Mouse (Mus musculus) thymus, adult 2 months (tissue): ENCODE results near the gene Fbxo47.

Experiments
- CTCF ChIP-seq: fragments of 200-500 bp; IDR thresholded peaks from 2 replicates; pipeline ENCODE4 v1.5.1; 2012; ENCODE audit warnings: mild to moderate bottlenecking, control low read depth, low read length, moderate library complexity, borderline replicate concordance; ENCODE audit not compliant: control insufficient read depth, poor library complexity, insufficient read depth; ENCODE audit errors: extremely low read depth
- POLR2A ChIP-seq: fragments of 200-500 bp; IDR thresholded peaks from 2 replicates; pipeline ENCODE4 v1.6.1; 2012; ENCODE audit warnings: mild to moderate bottlenecking, low read length, control low read depth, moderate library complexity; ENCODE audit not compliant: control insufficient read depth, poor library complexity, insufficient read depth; ENCODE audit errors: extremely low read depth

DNA sequence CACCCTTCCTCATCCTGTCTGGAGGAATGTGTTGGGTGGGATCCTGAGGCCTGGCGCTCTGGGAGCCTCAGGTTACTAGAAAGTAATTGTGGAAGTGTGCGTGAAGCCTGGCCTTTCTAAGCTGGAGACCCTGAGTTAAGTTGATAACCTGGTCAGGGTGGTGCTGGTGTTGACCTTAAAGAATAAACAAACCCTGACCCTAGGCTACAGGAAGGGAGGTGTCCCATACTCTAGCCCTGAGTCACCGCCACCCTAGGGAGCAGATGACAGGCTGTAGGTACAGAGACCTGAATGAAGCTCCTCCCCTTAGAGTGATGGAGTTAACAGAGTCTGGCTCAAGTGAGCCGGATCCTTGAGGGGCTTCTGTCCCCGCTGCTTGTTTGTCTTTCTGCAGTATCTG is 80.1 kb downstream of the Fbxo47 start:
- no peak for TF ChIP-seq POLR2A
- no peak for TF ChIP-seq CTCF
